Mouse (Mus musculus): Measurements from ENCODE around the gene Atxn1l. TPM values are rescaled to one million over a fixed set of nuclear protein-coding genes. Genes with fewer than 3 reads are reported as not detected.

Gene Atxn1l
- total and polyA plus RNA-seq, 3 experiments, result 4.6 to 15.2 (median 7.6) TPM

GRCm38 (mm10) chr8:109693146-109693900 lies 44.2 kb downstream of the Atxn1l start, which contains the start of gene Ist1 (continued):
- TF ChIP-seq MAX (IDR thresholded peaks at IDR 0.05; ENCODE audit: low read length) (peak; percentile 79), TCF12 (IDR thresholded peaks at IDR 0.05; ENCODE audit: low read depth, low read length) (peak; percentile 94), USF2 (conservative IDR thresholded peaks at IDR 0.05; ENCODE audit: low read depth, low read length) (no peak; the same call in 1 of the 2 replicates), MAFK (IDR thresholded peaks at IDR 0.05; ENCODE audit: insufficient replicate concordance, low read length) (no peak), TBP (conservative IDR thresholded peaks at IDR 0.05; ENCODE audit: low read depth, low read length) (peak; percentile 95), POLR2AphosphoS2 (IDR thresholded peaks at IDR 0.05; ENCODE audit: low read depth, low read length) (peak; percentile 47; the same call in 1 of the 2 replicates), SMC3 (IDR thresholded peaks at IDR 0.05; ENCODE audit: low read depth, low read length) (no peak), MAZ (IDR thresholded peaks at IDR 0.05; ENCODE audit: low read depth, low read length) (peak; percentile 60), UBTF (IDR thresholded peaks at IDR 0.05; ENCODE audit: low read depth, low read length) (peak; percentile 69; the same call in 1 of the 2 replicates), NRF1 (IDR thresholded peaks at IDR 0.05; ENCODE audit: low read depth, low read length) (peak; percentile 65; the same call in 1 of the 2 replicates), MXI1 (IDR thresholded peaks at IDR 0.05; ENCODE audit: low read depth, low read length) (peak; percentile 82; the same call in 1 of the 2 replicates), RAD21 (IDR thresholded peaks at IDR 0.05; ENCODE audit: low read depth, low read length) (no peak), ZC3H11A (IDR thresholded peaks at IDR 0.05; ENCODE audit: low read depth, low read length) (no peak), KAT2A (IDR thresholded peaks at IDR 0.05; ENCODE audit: insufficient replicate concordance, low read length) (peak; percentile 96), MEF2A (IDR thresholded peaks at IDR 0.05; ENCODE audit: borderline replicate concordance, low read depth, low read length) (peak; percentile 61)

- DNase-seq (ENCODE audit: extremely low read depth), result peak; percentile 24
- peaks cover 11 to 33% of the 10 kb centered on the region in 2 experiments for H3K4me1 ChIP-seq (ENCODE audit: control insufficient read depth in 1 of 2, insufficient read depth in 2 of 2)
- peak overlapping the region; percentile 94 for H3K4me2 ChIP-seq (ENCODE audit: insufficient read depth, low read depth, poor library complexity, severe bottlenecking)
- H3K9ac ChIP-seq (ENCODE audit: insufficient read depth, low read depth), result peak overlapping the region; percentile 81
- H3K27ac ChIP-seq (ENCODE audit: insufficient read depth, low read depth), result peak overlapping the region; percentile 53
- H3K79me2 ChIP-seq (replicated peaks; ENCODE audit: control insufficient read depth, extremely low read depth, insufficient read depth, poor library complexity, severe bottlenecking), result peaks cover 47% of the 10 kb centered on the region
- peaks cover 6% of the 10 kb centered on the region for H3K27me3 ChIP-seq (replicated peaks)
- H3K4me3 ChIP-seq (replicated peaks in 1 of 3; ENCODE audit: low read depth in 2 of 3, low read length in 2 of 3, poor library complexity in 1 of 3), result peak overlapping the region; percentile 92 to 99 (median 98)
- dilution Hi-C loops (cut with MboI; ENCODE audit: extremely low pct_ligation_motif_present, extremely low pct_unique_long_range_greater_than_20kb, low sequenced_read_pairs) (no loop called here), in situ Hi-C loops (cut with MboI; ENCODE audit: low pct_ligation_motif_present, low pct_unique_long_range_greater_than_20kb, low sequenced_read_pairs) (no loop called here)
- peaks cover 2 to 15% of the 10 kb centered on the region in 2 experiments for H3K36me3 ChIP-seq (replicated peaks in 1 of 2; ENCODE audit: control insufficient read depth in 1 of 2, insufficient read depth in 1 of 2, low read length in 1 of 2)
- H3K9me3 ChIP-seq (replicated peaks; ENCODE audit: low read length), result no peaks in the 10 kb centered on the region
- TF ChIP-seq POLR2AphosphoS2 (IDR thresholded peaks at IDR 0.05; ENCODE audit: low read depth, low read length) (no peak), KAT2A (IDR thresholded peaks at IDR 0.05; ENCODE audit: insufficient replicate concordance, low read length) (no peak), MAX (IDR thresholded peaks at IDR 0.05; ENCODE audit: low read length) (0 out of 2 replicates have a peak, but pooled peaks have one; percentile 23), NELFE (IDR thresholded peaks at IDR 0.05; ENCODE audit: low read depth, low read length) (no peak), MYC (IDR thresholded peaks at IDR 0.05; ENCODE audit: low read depth, low read length) (no peak), ZC3H11A (IDR thresholded peaks at IDR 0.05; ENCODE audit: low read depth, low read length) (no peak), USF2 (conservative IDR thresholded peaks at IDR 0.05; ENCODE audit: low read depth, low read length) (no peak), UBTF (IDR thresholded peaks at IDR 0.05; ENCODE audit: low read depth, low read length) (peak; percentile 77; the same call in 1 of the 2 replicates), CTCF (conservative IDR thresholded peaks at IDR 0.05 in 1 of 2, IDR thresholded peaks at IDR 0.05 in 1 of 2; ENCODE audit: low read depth in 2 of 2, low read length in 2 of 2) (no peak), ZNF384 (IDR thresholded peaks at IDR 0.05; ENCODE audit: low read depth, low read length) (no peak), ELF1 (IDR thresholded peaks at IDR 0.05; ENCODE audit: low read depth, low read length) (peak; percentile 82), IRF4 (IDR thresholded peaks at IDR 0.05; ENCODE audit: low read depth, low read length) (peak; percentile 61; the same call in 1 of the 2 replicates), RCOR1 (conservative IDR thresholded peaks at IDR 0.05; ENCODE audit: low read depth, low read length) (0 out of 2 replicates have a peak, but pooled peaks have one; percentile 9), CHD1 (IDR thresholded peaks at IDR 0.05; ENCODE audit: low read depth, low read length) (peak; percentile 73), ZKSCAN1 (IDR thresholded peaks at IDR 0.05; ENCODE audit: borderline replicate concordance, low read depth, low read length) (no peak), HCFC1 (IDR thresholded peaks at IDR 0.05; ENCODE audit: low read depth, low read length) (no peak), CHD2 (IDR thresholded peaks at IDR 0.05; ENCODE audit: low read length) (no peak), TCF12 (IDR thresholded peaks at IDR 0.05; ENCODE audit: low read depth, low read length) (0 out of 2 replicates have a peak, but pooled peaks have one; percentile 0), SMC3 (IDR thresholded peaks at IDR 0.05; ENCODE audit: low read depth, low read length) (no peak), JUN (IDR thresholded peaks at IDR 0.05; ENCODE audit: insufficient read depth, low read depth, low read length) (no peak), SIN3A (IDR thresholded peaks at IDR 0.05; ENCODE audit: low read length) (peak; percentile 72), MEF2A (IDR thresholded peaks at IDR 0.05; ENCODE audit: borderline replicate concordance, low read depth, low read length) (0 out of 2 replicates have a peak, but pooled peaks have one; percentile 15)
Measured at GRCm38 (mm10) chr8:109692443-109693145, 44.9 kb downstream of the Atxn1l start.
